Mouse (Mus musculus): Measurements from ENCODE around the gene Kcnip1.

GRCm38 (mm10) chr11:33872716-33873048, 120.3 kb downstream of the Kcnip1 start:
- no peak for TF ChIP-seq POLR2A (IDR thresholded peaks at IDR 0.05; ENCODE audit: insufficient read depth, low read depth, low read length)
- no peak for TF ChIP-seq CTCF (IDR thresholded peaks at IDR 0.05; ENCODE audit: insufficient read depth, low read depth, low read length)
